Mouse (Mus musculus) midbrain, embryonic 12.5 days (tissue): Measurements from ENCODE around the gene Slc25a19. TPM values are rescaled to one million over a fixed set of nuclear protein-coding genes. Genes with fewer than 3 reads are reported as not detected.

Source experiments
- ATAC-seq: fragments of 200-750 bp; cut with Nextera tagmentation; 2 replicates; pipeline ENCODE4 v1.8.0; 2017; ENCODE audit warnings: low read depth, moderate TSS enrichment, moderate library complexity; ENCODE audit not compliant: low FRiP score
- H3K27ac ChIP-seq: fragments of 300-500 bp; sonication (generic); replicated peaks from 2 replicates; pipeline ENCODE4 v1.5.1; 2016; ENCODE audit warnings: mild to moderate bottlenecking
- H3K27me3 ChIP-seq: fragments of 300-500 bp; sonication (generic); 2 replicates; pipeline ENCODE4 v1.6.1; 2016; ENCODE audit warnings: mild to moderate bottlenecking
- H3K36me3 ChIP-seq: fragments of 300-500 bp; sonication (generic); 2 replicates; pipeline ENCODE4 v1.6.1; 2016
- H3K4me1 ChIP-seq: fragments of 300-500 bp; sonication (generic); 2 replicates; pipeline ENCODE4 v1.6.1; 2016
- H3K4me2 ChIP-seq: fragments of 300-500 bp; sonication (generic); replicated peaks from 2 replicates; pipeline ENCODE4 v1.6.1; 2016; ENCODE audit warnings: mild to moderate bottlenecking, moderate library complexity
- H3K4me3 ChIP-seq: fragments of 300-500 bp; sonication (generic); 2 replicates; pipeline ENCODE4 v1.5.1; 2016; ENCODE audit warnings: mild to moderate bottlenecking
- H3K9ac ChIP-seq: fragments of 300-500 bp; sonication (generic); replicated peaks from 2 replicates; pipeline ENCODE4 v1.6.1; 2016; ENCODE audit warnings: mild to moderate bottlenecking, moderate library complexity
- H3K9me3 ChIP-seq: fragments of 300-500 bp; sonication (generic); 2 replicates; pipeline ENCODE4 v1.6.1; 2016; ENCODE audit warnings: mild to moderate bottlenecking
- whole genome bisulfite sequencing: fragments of 180-500 bp; shearing (Covaris S2); methylation state at CpG from one replicate; pipeline ENCODE4 v1.1.7; 2016; 5-methylcytosine and 5-hydroxymethylcytosine counted together
- polyA plus RNA-seq: library from polyadenylated mRNA; unstranded; fragments of >200 nt; fragmentation: Nextera tagmentation; extraction: Ambion mirVana; gene quantifications from 2 replicates; pipeline ENCODE4 v1.2.1, GENCODE M21; 2016

Slc25a19 gene
- polyA plus RNA-seq, 1 experiment from 2014 or later, result 26.2 TPM

DNA sequence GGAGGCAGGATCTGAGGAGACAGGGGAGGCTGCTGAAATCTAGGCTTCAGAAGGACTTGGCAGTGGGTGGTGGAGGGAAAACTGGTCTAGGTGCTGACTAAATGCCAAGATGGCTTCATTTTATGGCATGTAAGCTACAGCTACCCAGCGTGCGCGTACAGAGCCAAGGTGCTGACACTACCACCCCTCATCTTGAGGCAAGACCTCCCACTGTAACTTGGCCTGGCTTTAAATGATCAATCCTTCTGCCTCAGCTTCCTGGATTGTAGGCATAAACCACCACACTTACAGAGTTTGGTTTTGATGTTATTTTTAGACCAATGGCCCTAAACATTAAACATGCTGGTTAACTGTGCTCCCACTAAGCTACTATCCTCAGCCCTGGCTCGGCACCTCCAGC is 11.4 kb upstream of the Slc25a19 start:
- 92% methylated on average over 4 of the region's 4 CpGs for WGBS
- Histone ChIP-seq H3K4me3 (no peak overlapping the region), H3K9me3 (no peaks in the 10 kb centered on the region), H3K27ac (no peak overlapping the region), H3K9ac (no peak overlapping the region), H3K27me3 (no peaks in the 10 kb centered on the region), H3K36me3 (peaks cover 14% of the 10 kb centered on the region), H3K4me2 (no peak overlapping the region), H3K4me1 (no peaks in the 10 kb centered on the region)
- ATAC-seq, result no peak

DNA sequence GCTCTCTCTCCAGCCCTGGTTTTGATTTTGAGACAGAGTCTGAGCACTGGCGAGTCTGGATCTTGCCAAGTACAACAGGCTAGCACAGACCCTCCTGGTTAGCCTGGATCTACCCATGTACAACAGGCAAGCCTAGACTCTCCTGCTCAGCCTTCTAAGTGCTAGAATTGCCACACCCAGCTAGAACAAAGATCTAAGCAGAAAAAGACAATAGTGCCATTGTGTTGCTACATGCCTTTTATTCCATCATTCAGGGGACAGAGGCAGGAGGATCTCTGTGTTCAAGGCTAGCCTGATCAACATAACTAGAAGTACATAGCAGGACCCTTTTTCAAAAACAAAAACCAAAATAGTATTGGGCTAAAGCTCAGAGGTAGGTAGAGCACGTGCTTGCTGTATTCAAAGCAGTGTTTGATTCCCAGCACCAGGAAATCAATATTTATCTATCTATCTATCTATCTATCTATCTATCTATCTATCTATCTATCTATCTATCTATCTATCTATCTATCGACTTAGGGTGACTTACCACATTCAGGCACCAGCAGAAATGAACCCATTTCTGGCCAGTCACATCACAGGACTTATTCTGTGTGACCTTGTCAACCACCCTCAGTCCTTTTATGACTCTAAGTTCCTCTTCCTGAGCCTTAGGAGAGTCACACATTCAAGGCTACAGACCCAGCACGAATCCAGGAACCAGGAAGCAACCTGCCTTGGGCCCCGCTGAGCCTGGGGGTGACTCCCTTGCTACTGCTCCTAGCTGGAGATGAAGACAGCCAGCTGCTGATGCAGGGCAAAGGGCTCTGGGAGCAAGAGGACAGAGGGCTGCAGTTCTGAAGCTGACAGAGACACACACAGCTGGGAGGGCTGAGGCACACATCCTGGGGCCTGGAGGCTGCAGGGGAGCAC is 10.7 kb upstream of the Slc25a19 start:
- Histone ChIP-seq H3K27ac (no peak overlapping the region), H3K4me2 (no peak overlapping the region), H3K9me3 (no peaks in the 10 kb centered on the region), H3K9ac (no peak overlapping the region), H3K27me3 (no peaks in the 10 kb centered on the region), H3K4me3 (no peak overlapping the region), H3K36me3 (peaks cover 9% of the 10 kb centered on the region; the same call in 1 of the 2 replicates), H3K4me1 (no peaks in the 10 kb centered on the region)
- no peak for ATAC-seq
- 82% methylated on average over 5 of the region's 5 CpGs for WGBS

DNA sequence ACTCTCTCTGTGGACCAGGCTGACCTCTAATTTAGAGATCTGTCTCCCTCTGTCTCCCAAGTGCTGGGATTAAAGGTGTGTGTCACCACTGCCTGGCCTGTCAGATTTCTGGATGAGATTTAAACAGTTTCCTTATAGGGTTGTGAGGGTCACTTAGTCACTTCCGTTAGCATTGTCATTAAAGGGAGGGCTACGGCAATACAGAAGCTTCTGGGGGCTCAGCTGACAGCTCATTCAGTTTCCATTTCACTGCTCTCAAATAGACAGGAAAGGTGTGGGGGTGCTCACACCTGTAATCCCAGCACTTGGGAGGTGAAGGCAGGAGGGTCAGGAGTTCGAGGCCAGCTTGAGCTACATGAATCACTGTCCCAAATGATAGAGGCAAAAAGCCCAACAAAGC is 8.9 kb upstream of the Slc25a19 start:
- Histone ChIP-seq H3K4me1 (no peaks in the 10 kb centered on the region), H3K36me3 (no peaks in the 10 kb centered on the region), H3K27me3 (no peaks in the 10 kb centered on the region), H3K9ac (no peak overlapping the region), H3K4me3 (no peak overlapping the region), H3K27ac (no peak overlapping the region), H3K9me3 (no peaks in the 10 kb centered on the region), H3K4me2 (no peak overlapping the region)
- WGBS, result 84% methylated on average over 3 of the region's 3 CpGs
- no peak for ATAC-seq

DNA sequence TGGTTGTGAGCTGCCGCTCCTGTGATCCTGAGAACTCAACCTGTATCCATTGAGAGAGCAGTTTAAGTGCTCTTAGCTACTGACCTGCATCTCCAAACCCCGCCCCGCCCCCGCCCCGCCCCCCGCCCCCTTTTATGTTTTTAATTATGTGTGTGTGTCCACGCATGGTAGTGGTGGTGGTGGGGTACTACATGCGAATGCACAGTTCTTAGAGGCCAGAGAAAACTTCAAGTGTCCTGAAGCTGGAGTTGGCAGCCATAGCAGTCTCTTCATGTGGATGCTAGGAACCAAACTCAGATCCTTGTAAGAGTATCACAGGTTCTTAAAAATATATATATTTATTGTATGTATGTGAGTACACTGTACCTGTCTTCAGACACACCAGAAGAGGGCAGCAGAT is 7.4 kb upstream of the Slc25a19 start:
- ATAC-seq, result no peak
- WGBS, result 80% methylated on average over 8 of the region's 8 CpGs
- Histone ChIP-seq H3K4me1 (no peaks in the 10 kb centered on the region), H3K9ac (no peak overlapping the region), H3K4me2 (no peak overlapping the region), H3K9me3 (no peaks in the 10 kb centered on the region), H3K36me3 (no peaks in the 10 kb centered on the region), H3K27me3 (no peaks in the 10 kb centered on the region), H3K4me3 (no peak overlapping the region), H3K27ac (no peak overlapping the region)

DNA sequence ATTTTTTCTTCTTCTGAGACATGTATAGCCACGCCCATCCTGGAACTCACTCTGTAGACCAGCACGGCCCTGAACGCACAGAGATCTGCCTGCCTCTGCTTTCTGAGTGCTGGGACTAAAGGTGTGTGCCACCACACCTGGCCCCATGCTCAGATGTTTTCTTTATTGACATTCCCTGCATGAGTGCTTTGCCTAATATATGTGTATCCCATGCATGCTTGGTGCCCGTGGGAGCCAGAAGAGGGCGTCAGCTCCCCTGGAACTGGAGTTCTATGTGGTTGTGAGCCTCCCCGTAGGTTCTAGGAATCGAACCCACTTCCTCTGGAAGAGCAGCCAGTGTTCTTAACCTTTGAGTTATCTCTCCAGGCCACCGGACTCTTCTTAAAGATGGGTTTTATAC is 6.9 kb upstream of the Slc25a19 start:
- H3K4me1 ChIP-seq, result no peaks in the 10 kb centered on the region
- no peaks in the 10 kb centered on the region for H3K27me3 ChIP-seq
- H3K4me2 ChIP-seq, result no peak overlapping the region
- no peak for ATAC-seq
- WGBS, result 91% methylated on average over 8 of the region's 8 CpGs
- H3K36me3 ChIP-seq, result no peaks in the 10 kb centered on the region
- no peak overlapping the region for H3K27ac ChIP-seq
- no peak overlapping the region for H3K9ac ChIP-seq
- H3K9me3 ChIP-seq, result no peaks in the 10 kb centered on the region
- no peak overlapping the region for H3K4me3 ChIP-seq

DNA sequence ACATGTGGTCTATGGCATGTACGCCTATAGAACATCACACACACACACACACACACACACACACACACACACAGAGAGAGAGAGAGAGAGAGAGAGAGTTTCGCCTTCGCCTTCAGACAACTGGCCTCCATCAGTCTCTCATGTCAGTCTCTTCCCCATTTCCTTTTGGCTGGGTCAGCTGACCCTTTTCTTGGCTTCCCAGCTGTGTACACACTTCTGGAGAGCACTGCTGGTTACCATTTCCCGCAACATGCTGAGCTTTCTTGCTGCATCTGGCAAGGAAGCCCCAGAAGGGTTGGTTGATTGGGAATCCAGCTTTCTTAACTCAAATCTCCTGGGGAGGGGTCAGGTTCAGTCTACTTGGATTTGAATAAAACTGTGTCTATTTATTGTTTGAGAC is 6.0 kb upstream of the Slc25a19 start:
- H3K9ac ChIP-seq, result no peak overlapping the region
- no peaks in the 10 kb centered on the region for H3K4me1 ChIP-seq
- ATAC-seq, result no peak
- no peaks in the 10 kb centered on the region for H3K27me3 ChIP-seq
- WGBS, result 77% methylated on average over 4 of the region's 4 CpGs
- H3K4me2 ChIP-seq, result no peak overlapping the region
- no peaks in the 10 kb centered on the region for H3K36me3 ChIP-seq
- H3K4me3 ChIP-seq, result no peak overlapping the region
- no peak overlapping the region for H3K27ac ChIP-seq
- H3K9me3 ChIP-seq, result no peaks in the 10 kb centered on the region

DNA sequence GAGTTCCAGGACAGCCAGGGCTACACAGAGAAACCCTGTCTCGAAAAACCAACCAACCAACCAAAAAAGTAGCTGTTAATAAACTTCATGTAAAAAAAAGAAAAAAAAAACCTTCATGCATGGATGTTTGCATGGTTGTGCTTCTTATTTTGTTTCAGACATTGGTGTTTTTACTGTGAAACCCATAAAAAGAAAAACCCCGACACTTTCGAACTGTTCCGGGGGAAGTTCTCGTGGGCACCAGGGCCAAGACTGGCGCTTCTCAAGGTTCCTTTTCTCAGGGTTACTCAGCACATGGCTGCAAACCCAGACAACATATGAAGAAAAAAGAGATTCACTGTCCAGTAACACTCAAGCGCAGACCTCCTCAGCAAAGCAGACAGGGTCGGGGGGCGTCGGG is 4.8 kb upstream of the Slc25a19 start:
- Histone ChIP-seq H3K27me3 (no peaks in the 10 kb centered on the region), H3K36me3 (no peaks in the 10 kb centered on the region), H3K9me3 (no peaks in the 10 kb centered on the region), H3K4me2 (no peak overlapping the region), H3K4me3 (no peak overlapping the region), H3K27ac (no peak overlapping the region), H3K4me1 (peaks cover 2% of the 10 kb centered on the region; the same call in 1 of the 2 replicates), H3K9ac (no peak overlapping the region)
- 91% methylated on average over 10 of the region's 10 CpGs for WGBS
- ATAC-seq, result no peak

DNA sequence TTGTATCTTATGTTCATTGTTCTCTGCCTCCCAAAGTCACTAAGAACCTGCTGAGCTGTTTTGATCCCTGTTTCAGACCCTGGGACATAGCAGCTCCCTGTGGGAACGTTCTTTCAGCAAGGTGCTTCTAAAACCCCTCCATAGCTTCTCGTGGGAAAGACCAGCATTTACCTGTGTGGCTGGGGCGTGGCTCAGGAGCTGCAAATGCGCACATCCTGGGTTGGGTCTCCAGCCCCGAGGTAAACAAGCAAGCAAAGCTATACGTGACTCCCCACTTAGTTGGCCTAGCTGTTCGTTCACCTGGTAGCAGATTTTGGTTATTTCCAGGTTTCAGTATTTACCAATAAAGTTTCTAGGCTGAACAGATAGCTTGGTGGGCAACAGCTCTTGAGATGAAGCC is 4.2 kb upstream of the Slc25a19 start:
- Histone ChIP-seq H3K4me2 (no peak overlapping the region), H3K27me3 (no peaks in the 10 kb centered on the region), H3K9me3 (no peaks in the 10 kb centered on the region), H3K4me1 (peaks cover 6% of the 10 kb centered on the region), H3K9ac (no peak overlapping the region), H3K27ac (no peak overlapping the region), H3K36me3 (no peaks in the 10 kb centered on the region), H3K4me3 (no peak overlapping the region)
- 76% methylated on average over 7 of the region's 7 CpGs for WGBS
- no peak for ATAC-seq

DNA sequence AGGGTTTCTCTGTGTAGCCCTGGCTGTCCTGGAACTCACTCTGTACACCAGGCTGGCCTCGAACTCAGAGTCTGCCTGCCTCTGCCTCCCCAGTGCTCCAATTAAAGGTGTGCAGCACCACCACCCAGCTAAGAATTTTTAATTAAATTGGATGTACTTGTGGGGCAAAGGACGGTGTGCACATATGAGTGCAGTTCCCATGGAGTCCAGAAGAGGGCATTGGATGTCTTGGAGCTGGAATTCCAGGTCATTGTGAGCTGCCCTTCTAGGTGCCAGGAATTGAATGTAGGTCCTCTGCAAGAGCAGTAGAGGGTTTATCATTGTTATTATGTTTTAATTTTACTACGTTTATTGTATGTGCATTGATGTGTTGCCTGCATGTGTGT is 3.4 kb upstream of the Slc25a19 start:
- Histone ChIP-seq H3K9ac (no peak overlapping the region), H3K27ac (no peak overlapping the region), H3K4me1 (peaks cover 12% of the 10 kb centered on the region), H3K27me3 (no peaks in the 10 kb centered on the region), H3K4me2 (no peak overlapping the region), H3K36me3 (no peaks in the 10 kb centered on the region), H3K9me3 (no peaks in the 10 kb centered on the region), H3K4me3 (no peak overlapping the region)
- no peak for ATAC-seq
- whole genome bisulfite sequencing, result 24% methylated on average over 3 of the region's 3 CpGs

DNA sequence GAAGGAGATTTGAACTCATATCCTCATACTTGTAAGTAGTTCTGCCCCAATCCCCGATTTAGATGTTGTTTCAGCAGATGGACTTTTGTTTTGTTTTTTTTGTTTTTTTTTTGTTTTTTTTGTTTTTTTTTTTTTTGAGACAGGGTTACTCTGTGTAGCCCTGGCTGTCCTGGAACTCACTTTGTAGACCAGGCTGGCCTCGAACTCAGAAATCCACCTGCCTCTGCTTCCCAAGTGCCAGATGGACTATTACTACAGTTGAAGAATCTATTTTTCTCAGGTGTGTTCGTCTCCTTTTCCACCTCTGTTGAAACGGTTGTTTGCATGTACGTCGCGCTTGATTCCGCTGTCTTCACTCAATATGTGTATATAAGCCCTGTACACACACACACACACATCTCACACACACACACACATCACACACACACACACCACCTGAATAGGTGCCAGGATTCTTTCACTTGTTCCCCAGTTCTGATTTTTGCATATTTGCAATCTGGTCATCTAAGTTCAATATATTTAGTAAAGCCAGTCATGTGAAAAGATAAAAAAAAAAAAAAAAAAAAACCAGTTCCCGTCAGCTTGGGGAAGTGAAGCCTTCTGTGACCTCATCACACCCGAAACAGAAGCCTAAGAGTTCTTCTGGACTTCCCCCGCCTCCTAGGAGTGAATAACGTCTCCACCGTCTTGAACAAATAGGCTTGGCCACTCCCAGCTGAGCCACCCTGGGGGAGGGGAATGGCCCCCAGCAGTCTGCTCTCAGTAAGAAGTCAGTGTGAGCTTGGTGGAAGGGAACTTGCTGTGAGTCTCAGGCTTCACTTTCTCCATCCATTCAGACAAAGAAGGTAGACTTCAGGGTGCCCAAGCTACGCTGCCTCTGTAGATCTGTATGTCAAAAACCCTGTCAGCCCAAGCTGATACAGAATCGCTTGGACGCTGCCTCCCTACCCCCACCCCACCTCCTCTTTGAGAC is 2.7 kb upstream of the Slc25a19 start:
- WGBS, result 50% methylated on average over 16 of the region's 16 CpGs
- no peaks in the 10 kb centered on the region for H3K27me3 ChIP-seq

DNA sequence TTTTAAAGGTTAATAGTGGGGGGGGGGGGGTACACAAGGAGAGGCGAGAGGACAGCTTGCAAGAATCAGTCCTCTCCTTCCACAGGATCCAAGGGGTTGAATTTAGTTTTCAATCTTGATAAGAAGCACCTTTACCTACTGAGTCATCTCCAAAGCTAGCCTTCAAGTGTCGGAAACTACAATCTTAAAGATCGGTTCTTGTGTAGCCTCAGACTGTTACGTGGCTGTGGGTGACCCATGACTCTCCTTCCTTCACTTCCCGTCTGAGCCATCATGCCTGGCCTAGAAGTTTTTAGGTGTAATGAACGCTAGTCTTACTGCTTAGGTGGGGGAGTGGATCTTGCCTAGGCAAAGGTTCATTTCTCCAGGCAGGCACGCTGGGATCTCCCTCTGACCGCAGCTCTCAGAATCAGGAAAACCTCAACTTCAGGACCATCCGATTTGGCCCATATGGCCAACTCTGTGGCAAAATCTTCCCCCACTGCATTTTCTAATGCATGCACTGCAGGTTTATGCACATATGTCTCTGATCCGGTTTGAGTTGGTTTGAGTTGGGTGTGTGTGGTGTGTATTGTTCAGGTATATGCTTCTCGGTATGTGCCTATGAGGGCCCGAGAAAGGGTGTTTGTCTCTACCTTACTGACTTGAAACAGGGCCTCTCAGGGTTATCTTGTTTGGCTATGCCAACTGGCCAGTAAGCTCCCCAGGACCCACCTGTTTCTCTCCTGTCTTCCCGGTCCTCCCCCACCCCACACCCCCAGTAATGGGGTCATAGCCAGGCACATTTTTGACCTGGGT is 1.8 kb upstream of the Slc25a19 start:
- Histone ChIP-seq H3K4me2 (no peak overlapping the region), H3K4me3 (no peak overlapping the region), H3K9me3 (no peaks in the 10 kb centered on the region), H3K4me1 (peaks cover 16% of the 10 kb centered on the region), H3K9ac (no peak overlapping the region), H3K27me3 (no peaks in the 10 kb centered on the region), H3K36me3 (no peaks in the 10 kb centered on the region), H3K27ac (no peak overlapping the region)
- ATAC-seq, result no peak
- WGBS, result 89% methylated on average over 13 of the region's 13 CpGs

More for the DNA sequence above, 2.7 kb upstream of the Slc25a19 start:
- H3K4me2 ChIP-seq, result no peak overlapping the region
- no peak overlapping the region for H3K27ac ChIP-seq
- peaks cover 16% of the 10 kb centered on the region for H3K4me1 ChIP-seq
- H3K36me3 ChIP-seq, result no peaks in the 10 kb centered on the region
- no peak overlapping the region for H3K9ac ChIP-seq
- no peak for ATAC-seq
- H3K4me3 ChIP-seq, result no peak overlapping the region
- H3K9me3 ChIP-seq, result no peaks in the 10 kb centered on the region
